Mouse (Mus musculus): Measurements from ENCODE around the gene Ago3.

Ago3 gene

DNA sequence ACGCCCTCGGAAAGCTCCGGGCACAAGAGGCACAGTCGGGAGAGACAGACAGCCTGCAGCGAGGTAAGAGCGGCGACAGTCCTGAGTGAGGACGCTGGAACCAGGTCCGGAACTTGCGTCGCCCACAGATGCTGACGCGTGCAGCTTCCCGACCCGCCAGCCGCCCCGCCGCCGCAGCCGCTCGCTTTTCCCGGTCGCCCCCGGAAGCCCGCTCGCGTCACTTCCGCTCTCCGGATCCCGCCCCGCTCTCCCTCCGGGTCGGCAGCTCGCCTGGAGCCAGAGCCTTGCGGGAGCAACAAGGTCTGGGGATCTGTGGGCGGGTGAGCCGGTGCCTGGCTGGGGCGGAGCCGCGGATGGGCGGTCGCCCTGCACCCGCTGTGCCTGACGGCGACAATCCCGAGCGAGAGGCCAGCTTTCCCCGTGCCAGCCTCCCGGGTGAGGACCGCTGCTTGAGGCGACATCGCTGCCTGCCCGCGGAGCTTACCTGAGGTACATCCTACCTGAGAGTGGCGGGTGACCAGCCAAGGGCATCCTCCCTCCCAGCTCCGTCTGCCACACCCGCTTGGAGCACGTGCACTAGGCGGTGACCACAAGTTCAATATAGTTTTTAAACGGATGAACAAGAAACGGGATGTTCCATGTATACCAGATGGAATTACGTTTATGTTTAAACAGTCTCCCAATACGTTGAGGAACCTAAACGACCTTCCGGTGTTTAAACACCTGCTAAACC, at the start of gene Ago3:
Ago3 (minus strand) TSS at position 210 of the 733 bp plus-strand sequence.
- DNase-seq, result peak; percentile 93

DNA sequence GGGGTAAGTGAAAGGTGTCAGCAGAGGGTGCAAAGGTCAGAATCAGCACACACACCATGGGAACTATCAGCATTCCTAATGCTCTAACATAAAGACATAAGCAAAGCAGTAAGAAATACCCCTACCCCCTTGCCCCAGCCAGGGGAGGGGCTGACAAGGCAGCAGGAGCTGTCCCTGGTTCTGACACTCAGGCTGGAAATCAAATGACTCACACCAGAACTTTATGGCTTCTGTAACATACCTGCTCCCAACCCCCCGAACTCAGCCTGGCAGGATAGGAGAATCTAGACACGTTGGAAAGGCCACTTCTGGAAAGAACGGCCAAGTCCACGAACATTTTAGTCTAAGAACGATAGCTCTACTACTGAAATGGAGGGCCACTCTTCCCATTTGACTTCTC, 43.7 kb upstream of the Ago3 start:
- DNase-seq, result no peak

DNA sequence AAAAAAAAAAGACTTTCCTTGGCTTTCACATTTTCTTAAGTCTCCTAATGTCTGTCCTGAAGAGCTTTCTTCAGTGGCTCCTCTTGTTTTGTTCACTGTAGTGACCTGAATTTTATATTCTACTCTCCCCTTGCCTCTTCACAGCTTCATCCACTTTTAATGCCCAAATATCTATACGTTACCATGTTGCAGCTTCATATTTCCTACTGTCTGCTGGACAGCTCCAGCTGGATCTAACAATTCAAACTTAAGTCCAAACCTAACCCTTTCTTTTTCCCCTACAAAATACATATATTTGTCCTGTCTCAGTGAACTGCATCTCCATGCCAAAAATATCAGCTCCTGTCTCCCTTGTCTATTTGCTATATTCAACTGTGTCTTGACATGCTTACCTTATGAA, 40.0 kb upstream of the Ago3 start:
- no peak for DNase-seq

DNA sequence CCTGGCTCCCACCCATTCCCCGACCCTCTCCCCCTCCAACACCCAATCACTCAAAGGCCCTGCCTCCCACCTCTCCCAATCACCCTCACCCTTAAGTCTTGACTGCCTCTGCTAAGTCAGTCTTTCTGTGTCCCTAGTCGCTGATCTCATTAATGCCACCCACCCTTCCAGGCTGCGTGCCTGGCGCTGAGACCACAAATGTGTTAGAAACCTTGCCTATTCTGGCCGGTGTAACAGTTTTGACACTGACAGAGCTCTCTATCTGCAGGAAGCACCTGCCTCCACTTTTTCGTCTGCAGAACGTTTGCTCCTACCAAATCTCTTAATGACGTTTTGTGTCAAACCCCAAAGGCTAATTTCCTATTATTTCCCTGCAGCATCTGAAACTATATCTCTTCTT, 39.6 kb upstream of the Ago3 start:
- DNase-seq, result no peak

DNA sequence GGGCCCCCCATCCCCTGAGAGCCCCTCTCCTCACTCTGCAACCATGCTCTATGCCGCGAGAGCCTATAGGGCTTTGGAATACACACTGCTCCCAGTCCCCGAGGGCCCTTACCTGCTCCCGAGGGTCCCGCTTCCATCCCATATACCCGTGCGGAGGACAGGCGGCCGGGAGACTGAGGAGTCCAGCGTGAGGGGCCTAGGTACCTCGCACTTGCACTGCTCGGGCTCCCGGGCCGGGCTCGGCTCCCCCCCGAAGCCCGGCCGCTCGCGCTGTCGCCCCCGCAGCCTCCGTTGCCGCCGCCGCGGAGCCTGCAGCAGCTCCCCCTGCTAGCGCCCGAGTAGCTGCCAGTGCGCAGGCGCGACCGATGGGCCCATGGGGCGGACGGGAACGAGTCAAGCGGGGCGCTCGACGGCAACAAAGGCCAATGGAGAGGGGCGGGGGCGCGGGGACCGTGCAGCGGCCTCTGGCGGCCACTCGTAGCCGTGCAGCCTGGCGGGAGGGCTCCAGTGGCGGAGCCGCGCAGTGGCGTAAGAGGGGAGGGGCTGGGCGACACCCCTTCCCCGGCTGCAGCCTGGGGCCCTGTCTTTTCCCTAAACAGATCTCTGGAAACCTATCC, 39.0 kb upstream of the Ago3 start, which contains the start of gene Ago1:
Ago1 (minus strand) TSS at position 299 of the 617 bp plus-strand sequence.
- peak; percentile 95 for DNase-seq

DNA sequence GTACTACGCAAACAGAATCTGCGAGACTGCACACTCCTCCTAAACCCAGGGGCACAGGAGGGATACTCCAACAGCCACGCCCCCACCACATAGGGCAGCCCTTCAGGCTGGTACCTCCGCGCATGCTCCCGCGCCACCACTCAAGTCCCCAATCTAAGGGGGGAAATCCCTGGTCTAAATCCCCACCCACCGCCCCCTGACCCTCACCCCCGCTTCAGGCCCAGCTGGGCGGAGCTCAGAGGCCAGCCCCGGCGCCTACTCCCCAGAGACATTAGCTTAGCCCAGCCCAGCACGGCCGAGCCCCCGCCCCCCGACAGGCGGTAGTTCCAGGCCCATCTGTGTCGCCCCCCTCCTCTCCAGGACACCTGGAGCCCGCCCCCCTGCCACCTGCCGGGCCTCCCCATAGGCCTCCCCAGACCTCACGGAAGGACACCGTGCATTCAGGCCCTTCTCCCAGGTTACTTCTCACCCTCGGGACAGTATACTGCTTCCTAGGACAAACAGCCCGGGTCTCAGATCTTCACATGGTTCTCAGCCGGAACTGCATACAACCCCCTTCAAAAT, 38.4 kb upstream of the Ago3 start:
- peak; percentile 46 for DNase-seq

DNA sequence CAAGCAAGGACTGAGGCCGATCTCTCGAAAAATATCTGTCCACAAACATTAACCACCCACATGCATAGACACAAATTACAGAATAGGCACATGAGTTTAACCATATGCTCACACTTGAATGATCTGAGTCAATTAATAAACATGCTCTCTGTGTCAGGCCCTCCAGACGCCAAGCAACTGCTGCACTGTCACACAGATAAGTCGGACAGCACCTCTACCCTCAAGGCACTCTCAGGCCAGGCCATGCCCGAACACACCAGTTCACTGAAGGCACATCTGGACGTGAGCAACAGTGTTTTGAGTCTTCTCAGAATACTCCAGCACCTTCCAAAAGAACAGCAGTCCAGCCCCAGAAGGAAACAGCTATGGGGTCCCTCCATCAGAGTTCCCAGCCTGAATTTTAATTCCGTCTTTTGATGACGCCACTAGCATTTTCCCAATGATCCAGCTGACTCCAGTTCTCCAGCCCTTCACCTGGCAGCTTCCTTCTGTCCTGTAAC, 36.9 kb upstream of the Ago3 start:
- DNase-seq, result no peak

DNA sequence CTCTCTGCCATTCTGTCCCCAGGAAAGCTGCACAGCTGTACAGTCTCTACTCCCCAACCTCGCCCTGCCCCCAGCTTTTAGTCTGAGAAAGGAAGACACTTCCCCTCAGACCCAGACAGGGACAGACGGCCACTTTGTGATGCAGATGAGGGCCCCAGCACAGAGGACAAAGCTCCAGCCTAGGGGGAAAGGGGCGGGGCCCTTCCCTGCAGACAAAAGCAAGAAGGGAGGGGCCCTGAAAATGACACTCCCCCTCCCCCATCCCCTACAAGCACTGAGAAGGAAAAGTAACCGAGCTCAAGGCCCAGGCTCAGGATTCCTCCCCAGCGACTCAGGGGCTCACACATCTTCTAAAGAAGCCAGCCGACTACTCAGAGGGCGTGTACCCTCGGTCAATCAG, 36.5 kb upstream of the Ago3 start:
- DNase-seq, result peak; percentile 20

DNA sequence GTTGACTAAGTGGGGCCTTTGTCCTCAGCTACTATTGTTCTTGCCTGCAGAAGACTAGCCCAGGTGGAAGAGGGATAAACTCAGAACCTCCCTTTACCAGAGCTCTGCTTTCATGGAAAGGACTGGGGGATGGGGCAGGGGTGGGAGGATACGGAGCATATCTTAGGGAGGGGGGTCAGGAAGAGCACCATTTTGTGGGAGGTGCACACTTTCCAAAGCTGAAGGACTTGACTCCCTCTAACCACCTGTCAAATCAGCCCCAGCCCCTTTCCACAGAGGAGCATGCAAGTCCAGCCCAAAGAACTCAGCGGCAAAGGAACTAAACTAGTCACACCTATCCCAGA, 35.5 kb upstream of the Ago3 start:
- DNase-seq, result no peak

DNA sequence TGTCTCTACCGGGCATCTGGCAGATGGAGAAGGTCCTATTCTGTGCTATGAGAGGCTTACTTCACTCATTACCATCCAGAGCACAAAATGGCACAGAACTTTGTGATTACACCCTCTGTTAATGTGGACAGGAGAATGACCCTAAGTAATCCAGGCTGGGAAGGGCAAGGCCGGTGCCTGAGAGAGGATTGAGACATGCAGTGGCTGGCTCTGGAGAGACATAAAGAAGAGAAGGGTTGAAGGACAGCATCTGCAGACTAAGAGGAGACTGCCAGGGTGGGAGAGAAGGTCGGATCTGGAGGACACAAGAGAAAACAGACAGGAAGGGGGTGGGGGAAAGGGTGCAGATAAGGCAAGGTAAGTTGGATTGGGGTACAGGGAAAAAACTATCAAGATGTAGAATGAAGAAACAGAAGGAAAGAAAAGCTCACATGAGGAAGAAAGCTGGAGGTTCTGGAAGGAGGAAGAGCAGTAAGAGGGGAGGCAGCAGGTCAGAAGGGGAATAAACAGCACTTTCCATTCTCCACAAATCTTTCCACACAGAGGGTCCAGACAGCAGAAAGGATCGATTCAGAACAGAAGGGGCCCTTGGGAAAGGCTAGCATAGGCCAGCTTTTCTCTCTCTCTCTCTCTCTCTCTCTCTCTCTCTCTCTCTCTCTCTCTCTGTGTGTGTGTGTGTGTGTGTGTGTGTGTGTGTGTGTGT, 35.0 kb upstream of the Ago3 start:
- no peak for DNase-seq

DNA sequence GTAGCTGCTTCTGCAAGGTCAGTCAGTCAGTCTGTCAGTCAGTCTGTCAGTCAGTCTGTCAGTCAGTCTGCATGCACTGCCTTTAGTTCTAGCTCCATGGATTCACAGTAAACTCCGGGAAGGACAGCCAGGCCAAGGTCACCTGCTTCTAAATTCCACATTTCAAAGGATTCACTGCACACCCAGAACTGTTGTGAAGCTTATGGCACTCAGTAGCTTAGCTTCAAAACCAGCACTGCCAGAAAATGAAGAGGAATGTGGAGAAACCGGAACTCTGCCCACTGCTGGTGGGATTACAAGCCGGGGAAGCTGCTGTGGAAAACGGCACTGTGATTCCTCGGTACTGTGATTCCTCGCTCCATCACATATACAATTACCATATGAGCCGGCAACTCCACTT, 26.1 kb upstream of the Ago3 start:
- DNase-seq, result no peak

DNA sequence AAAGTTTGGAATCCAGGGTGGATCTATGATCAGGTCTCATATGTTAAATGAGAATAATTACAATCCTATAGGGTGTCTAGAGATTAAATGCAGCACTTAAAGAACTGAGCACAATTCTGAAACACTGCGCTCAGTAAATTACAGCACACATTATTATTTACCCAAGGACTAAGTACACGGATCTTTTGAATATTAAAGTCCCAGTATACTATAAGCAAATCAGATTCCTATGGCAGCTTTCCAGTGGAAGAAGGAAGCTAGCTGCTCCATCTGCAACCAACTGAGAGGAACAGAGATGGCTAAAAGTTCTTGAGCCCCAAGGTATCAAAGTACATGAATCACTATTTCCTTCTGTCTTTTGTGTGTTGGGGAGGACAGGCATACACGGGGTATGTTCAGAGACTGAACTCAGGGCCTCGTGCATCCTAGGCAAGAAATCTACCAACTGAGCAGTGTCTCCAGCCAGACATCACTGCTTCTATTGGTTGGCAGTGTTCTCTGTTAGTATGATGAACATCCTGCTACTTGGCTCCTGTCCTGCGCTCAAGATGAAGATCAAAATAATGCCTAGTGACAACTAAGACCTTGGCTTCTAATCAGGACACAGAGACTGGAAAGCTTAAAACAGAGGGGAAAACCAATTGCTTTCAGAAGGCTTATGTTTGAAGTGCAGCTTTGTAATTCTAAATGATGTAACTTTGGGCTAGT, 25.3 kb upstream of the Ago3 start:
- DNase-seq, result no peak

DNA sequence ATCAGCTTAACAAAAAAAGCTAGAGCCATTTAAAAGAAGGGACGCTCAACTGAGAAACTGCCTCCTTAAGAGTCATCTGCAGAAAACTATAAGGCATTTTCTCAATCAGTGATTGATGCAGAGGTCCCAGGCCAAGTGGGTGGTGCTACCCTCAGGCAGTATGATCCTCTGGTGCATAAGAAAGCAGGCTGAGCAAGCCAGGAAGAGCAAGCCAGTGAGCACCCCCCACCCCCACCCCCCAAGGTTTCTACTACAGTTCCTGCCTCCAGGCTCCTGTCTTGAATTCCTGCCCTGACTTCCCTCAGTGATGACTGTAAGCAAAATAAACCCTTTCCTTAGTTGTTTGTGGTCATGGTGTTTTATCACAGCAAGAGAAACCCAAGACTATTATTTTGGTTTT, 20.9 kb upstream of the Ago3 start:
- no peak for DNase-seq

DNA sequence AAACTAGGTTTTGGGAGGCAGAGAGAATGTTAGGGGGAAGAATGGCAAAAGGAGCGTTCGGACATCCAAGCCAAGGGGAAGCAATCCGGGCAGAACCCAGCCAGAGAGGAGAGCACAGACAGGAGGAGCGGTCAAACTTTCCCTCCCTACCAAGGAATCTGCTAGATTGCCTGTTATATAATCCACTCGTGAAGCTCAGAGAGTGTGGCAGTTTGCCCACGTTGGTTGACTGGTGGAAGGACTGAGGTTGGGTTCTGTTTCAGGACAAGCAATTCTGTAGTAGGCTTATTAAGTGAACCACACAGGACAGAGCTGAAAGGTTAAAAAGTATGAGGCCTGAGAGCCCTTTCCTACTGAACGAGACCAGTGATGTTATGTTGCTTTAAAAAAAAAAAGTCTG, 17.8 kb upstream of the Ago3 start:
- DNase-seq, result no peak

DNA sequence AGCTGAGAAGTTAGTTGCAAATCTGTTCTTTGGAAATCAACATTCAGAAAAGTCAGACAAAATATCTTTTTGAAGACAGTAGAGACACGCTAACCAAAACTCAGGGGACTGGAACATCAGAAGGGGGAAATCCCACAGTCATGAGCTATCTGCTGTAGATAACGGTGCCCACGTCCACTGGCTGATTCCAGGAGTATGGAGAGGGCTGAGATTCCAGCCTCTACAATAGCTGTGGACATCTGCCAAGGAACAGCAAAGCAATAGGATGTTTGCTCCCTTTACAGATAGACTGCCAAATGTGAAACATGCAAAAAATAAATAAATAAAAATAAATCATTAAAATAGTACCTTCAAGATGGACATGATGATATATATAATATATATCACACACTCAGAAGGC, 15.2 kb upstream of the Ago3 start:
- no peak for DNase-seq

DNA sequence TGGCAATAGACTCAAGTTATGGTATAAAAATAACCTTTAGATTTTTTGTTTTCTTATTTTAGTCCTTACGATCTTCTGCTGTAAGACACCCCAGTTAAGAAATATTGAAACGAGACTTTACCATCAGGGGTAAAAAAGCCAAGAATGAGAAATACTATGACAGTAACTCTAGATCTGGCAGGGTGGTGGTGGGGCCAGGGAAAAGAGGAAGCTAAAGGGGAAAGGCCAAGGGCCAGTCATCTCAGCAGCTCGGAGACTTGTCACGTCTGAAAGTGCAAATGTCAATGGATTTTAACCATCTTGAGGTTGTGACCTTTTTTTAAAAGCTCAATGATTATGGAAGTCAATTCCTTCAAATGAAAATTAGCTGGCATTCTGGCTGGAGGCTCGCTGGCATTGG, 8.9 kb upstream of the Ago3 start:
- no peak for DNase-seq

DNA sequence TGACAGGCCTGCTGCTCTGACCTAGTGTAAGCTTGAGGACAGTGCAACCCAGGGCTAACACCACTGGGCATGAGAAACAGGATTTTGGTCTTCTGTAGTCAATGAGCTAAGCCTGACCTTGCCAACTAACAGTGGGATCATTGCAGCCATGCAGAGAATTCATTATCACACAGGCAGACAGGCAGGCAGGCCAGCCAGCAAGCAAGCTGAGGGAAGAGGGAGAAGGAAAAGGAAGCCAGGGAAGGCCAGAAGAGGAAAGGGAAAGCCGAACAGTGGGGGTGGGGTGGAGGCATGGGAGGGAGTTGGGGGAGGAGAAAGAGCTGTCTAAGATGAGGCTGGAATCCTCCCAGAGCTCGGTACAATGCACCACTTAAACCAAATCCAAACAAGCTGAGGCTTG, 6.9 kb upstream of the Ago3 start:
- DNase-seq, result peak; percentile 26

DNA sequence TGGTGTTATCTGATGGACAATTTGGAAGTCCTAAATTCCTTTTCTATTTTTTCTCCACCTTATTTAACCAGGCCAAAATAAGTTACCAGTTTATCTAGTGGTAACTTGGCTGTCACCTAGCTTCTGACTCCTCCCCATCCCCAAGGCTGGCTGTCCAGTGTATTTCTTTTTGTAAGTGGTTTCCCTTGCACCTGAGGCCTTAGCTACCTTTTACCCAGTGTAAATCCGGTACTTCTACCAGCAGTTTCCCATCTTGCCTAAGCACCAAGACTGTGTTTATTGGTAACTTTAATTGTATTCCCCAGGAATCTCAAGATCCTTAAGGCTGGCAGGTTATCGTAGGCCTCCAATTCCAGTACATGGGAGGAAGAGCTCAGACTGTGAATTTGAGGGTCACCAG, 4.7 kb upstream of the Ago3 start:
- DNase-seq, result no peak

DNA sequence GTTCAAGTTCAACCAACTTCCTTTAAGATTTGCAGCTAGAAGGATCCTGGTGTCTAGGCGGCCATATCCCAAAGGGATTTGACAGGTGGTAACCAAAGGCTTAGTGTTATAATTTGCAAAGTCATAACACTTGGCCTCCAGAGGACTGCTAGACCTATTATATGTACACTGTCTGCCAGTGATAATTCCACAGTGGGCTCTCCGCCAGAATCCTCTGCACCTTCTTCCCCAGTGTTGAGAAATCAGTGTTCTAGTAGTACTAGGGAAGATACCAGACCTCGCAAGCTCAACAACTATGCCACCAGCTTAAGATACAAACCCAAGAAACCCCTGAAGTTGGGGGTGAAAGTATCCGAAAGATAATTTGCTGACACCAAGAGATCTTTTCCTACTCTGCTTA, 3.8 kb upstream of the Ago3 start:
- DNase-seq, result no peak

DNA sequence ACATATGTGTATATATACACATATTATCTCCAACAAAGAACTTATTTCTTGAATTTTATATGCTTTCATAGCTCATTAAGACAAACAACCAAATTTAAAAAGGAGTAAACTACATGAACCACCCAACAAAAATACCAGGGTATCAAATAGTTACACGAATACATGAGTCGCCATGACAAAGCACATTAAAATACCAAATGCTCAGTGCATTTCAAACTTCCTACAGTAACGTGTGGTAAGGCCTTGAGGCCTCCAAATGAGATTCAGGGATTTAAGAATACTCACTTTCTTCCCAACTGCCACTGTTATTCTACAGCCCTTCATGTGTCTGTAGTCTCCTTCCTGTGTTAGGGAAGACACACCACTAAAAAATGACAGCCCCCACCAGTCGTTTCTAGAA, 2.4 kb upstream of the Ago3 start:
- no peak for DNase-seq

DNA sequence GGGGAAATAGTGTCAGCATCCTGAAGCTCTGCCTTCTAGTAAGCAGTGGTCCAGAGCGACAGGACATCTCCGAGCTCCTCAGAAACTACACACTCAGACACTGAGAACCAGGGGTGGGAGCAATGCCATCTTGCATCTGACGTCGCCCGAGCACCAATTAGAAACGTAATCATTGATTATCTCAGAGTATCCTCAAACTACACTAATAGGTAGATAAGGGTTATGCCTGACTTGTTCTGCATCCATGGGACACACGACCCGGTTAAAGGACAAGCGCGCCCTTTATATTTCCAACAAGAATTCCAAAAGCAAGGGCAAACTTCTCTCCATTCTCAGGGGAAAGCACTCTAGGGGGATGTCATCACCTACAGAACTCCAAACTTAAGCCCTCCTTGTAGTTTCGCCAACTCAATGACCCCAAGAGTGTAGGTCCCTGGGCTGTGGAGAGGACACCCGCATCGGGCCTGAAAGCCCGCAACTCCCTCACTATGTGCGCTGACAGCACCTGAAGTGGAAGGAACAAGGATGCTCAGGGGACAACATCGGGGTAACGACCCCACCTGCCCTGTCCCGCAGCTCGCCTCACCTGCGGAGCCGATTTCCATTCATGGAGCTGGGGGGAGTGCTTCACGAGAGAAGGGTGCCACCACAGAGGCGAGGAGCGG, 542 bp downstream of the Ago3 start:
- DNase-seq, result no peak

DNA sequence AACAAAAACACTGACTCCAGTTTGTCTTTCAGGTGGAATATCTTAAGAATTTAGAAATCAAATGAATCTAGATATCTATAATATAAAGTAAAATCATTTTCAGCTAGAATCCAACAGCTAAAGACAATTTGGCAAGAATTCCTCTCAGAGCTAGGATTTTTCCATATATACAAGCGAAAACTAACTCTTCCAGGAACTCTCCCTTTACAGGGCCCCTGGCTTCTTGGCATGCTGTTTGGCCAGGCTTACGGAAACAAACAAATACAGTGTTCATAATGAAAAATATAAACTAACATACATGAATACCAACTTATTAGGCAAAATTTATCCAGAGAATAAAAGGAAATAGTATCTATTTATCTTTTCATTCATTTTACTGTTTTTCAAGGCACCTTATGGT, 5.5 kb downstream of the Ago3 start:
- no peak for DNase-seq

DNA sequence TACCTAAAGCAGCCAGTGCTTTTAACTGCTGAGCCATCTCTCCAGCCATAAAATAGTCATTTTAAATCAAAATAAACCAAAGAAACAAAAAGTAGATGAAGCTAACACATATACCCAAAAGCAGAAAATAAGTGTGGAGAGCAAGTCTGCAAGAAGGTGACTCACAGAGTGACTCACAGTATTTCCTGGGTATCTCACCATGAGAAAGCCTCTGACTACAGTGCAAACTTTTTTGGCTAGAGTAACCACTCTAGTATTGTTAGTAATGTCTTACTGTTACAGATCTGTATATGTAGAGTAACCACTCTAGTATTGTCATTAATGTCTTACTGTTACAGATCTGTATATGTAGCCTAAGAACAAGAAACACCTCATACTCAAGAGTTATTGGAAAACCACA, 13.6 kb downstream of the Ago3 start:
- no peak for DNase-seq
